ENCODE assay signal across 10 mouse cellular contexts in genomic region chr2:32624111-32624748, GRCm38 (mm10). TPM values are rescaled to one million over a fixed set of nuclear protein-coding genes. Genes with fewer than 3 reads are reported as not detected.
DNase-seq lines count a peak whose midpoint lies in the region; ATAC-seq and TF ChIP-seq lines count a peak whose summit lies in the region.
"Had no signal": no experiment of that assay in that cellular context is flagged by ENCODE, and none has a peak within 500 bp of the region (broad histone marks: within the 10 kb centered on the region; RNA-seq: fewer than 3 reads in every experiment).

No protein-coding gene starts in this region.

- WGBS in cerebellum, adult 2 months, result 77% methylated on average over 5 of the region's 5 CpGs
- WGBS in hindbrain, embryonic 12.5 days, result 82% methylated on average over 5 of the region's 5 CpGs
- WGBS in hindbrain, embryonic 11.5 days, result 89% methylated on average over 5 of the region's 5 CpGs

- H3K36me3 ChIP-seq in hindbrain, embryonic 12.5 days, result no peaks in the 10 kb centered on the region
- no peaks in the 10 kb centered on the region for H3K36me3 ChIP-seq in hindbrain, embryonic 11.5 days (ENCODE audit: control insufficient read depth, insufficient read depth, low read length)
- no peaks in the 10 kb centered on the region for H3K36me3 ChIP-seq in testis, adult 2 months (ENCODE audit: control insufficient read depth, insufficient read depth, low read length)

- DNase-seq in cerebellum, adult 2 months, result peak in 1 of 2 experiments; percentile 36
- no peak for DNase-seq in cerebellum, adult 8-10 months
- no peak for DNase-seq in hindbrain, embryonic 11.5 days (ENCODE audit: low spot score)
- DNase-seq in testis, postnatal 14 days (ENCODE audit: low spot score), result no peak
- no peak for DNase-seq in liver
- DNase-seq in left cerebral cortex, adult 11 months (ENCODE audit: low spot score), result no peak
- DNase-seq: cerebellum, adult 11 months; kidney, adult 18-20 months had no signal

- peaks cover 41% of the 10 kb centered on the region for H3K4me1 ChIP-seq in cerebellum, adult 2 months (ENCODE audit: control insufficient read depth, insufficient read depth, low read length)
- H3K4me1 ChIP-seq in hindbrain, embryonic 12.5 days, result peaks cover 75% of the 10 kb centered on the region
- H3K4me1 ChIP-seq in hindbrain, embryonic 11.5 days (replicated peaks; ENCODE audit: control insufficient read depth, insufficient read depth, low read length), result peaks cover 13% of the 10 kb centered on the region
- H3K4me1 ChIP-seq in testis, adult 2 months (ENCODE audit: control insufficient read depth, insufficient read depth, low read length), result peaks cover 28% of the 10 kb centered on the region

- H3K4me3 ChIP-seq in cerebellum, adult 2 months (replicated peaks; ENCODE audit: insufficient read depth, low read depth, low read length), result no peak overlapping the region
- no peak overlapping the region for H3K4me3 ChIP-seq in hindbrain, embryonic 12.5 days
- no peak overlapping the region for H3K4me3 ChIP-seq in hindbrain, embryonic 11.5 days (ENCODE audit: low read depth, low read length)
- peak overlapping the region; percentile 51 for H3K4me3 ChIP-seq in testis, adult 2 months (ENCODE audit: control insufficient read depth, low read depth, low read length)

- peak overlapping the region; percentile 59; the same call in 1 of the 2 replicates for H3K4me2 ChIP-seq in hindbrain, embryonic 12.5 days (replicated peaks)
- no peak overlapping the region for H3K4me2 ChIP-seq in hindbrain, embryonic 11.5 days (replicated peaks; ENCODE audit: low read depth, low read length)

- no peaks in the 10 kb centered on the region for H3K9me3 ChIP-seq in hindbrain, embryonic 12.5 days (replicated peaks)
- no peaks in the 10 kb centered on the region for H3K9me3 ChIP-seq in hindbrain, embryonic 11.5 days (ENCODE audit: control insufficient read depth, low read length)

- 0 out of 2 replicates have a peak overlapping the region, but pooled peaks have one; percentile 13 for H3K9ac ChIP-seq in hindbrain, embryonic 12.5 days
- no peak overlapping the region for H3K9ac ChIP-seq in hindbrain, embryonic 11.5 days (ENCODE audit: low read depth, low read length)

- no peaks in the 10 kb centered on the region for H3K27me3 ChIP-seq in cerebellum, adult 2 months (ENCODE audit: control insufficient read depth, insufficient read depth, low read length)
- H3K27me3 ChIP-seq in hindbrain, embryonic 12.5 days, result no peaks in the 10 kb centered on the region
- H3K27me3 ChIP-seq in hindbrain, embryonic 11.5 days (ENCODE audit: control insufficient read depth, insufficient read depth, low read length), result no peaks in the 10 kb centered on the region
- no peaks in the 10 kb centered on the region for H3K27me3 ChIP-seq in testis, adult 2 months (ENCODE audit: control insufficient read depth, insufficient read depth, low read length)

- ATAC-seq in hindbrain, embryonic 12.5 days (ENCODE audit: low FRiP score), result no peak
- no peak for ATAC-seq in hindbrain, embryonic 11.5 days (ENCODE audit: low FRiP score)

- no peak for TF ChIP-seq POLR2A in cerebellum, adult 2 months (IDR thresholded peaks at IDR 0.05; ENCODE audit: borderline replicate concordance, insufficient read depth, low read length)
- TF ChIP-seq POLR2A in testis, adult 2 months (IDR thresholded peaks at IDR 0.05; ENCODE audit: control insufficient read depth, low read depth, low read length), result no peak

- H3K27ac ChIP-seq in cerebellum, adult 2 months (ENCODE audit: insufficient read depth, low read length), result 0 out of 2 replicates have a peak overlapping the region, but pooled peaks have one; percentile 38
- H3K27ac ChIP-seq in hindbrain, embryonic 12.5 days, result peak overlapping the region; percentile 89; the same call in 1 of the 2 replicates
- no peak overlapping the region for H3K27ac ChIP-seq in hindbrain, embryonic 11.5 days (ENCODE audit: low read depth, low read length)
- H3K27ac ChIP-seq in testis, adult 2 months (ENCODE audit: control insufficient read depth, insufficient read depth, low read depth, low read length), result peak overlapping the region; percentile 64

- TF ChIP-seq CTCF in cerebellum, adult 2 months (IDR thresholded peaks at IDR 0.05; ENCODE audit: borderline replicate concordance, insufficient read depth, low read depth, low read length), result 0 out of 2 replicates have a peak, but pooled peaks have one; percentile 1
- TF ChIP-seq CTCF in testis, adult 2 months (IDR thresholded peaks at IDR 0.05; ENCODE audit: control insufficient read depth, insufficient read depth, insufficient replicate concordance, low read depth, low read length), result no peak

RNA-seq across cellular contexts. Expression of gene Ak1, which starts 2.7 kb away (rescaled TPM):
- 127 and 132 TPM in 2 replicates for polyA plus RNA-seq in cerebellum, adult 2 months (2012; rRNA removed)
- polyA plus RNA-seq in hindbrain, embryonic 12.5 days (2016; fragmentation: Nextera tagmentation; extraction: Ambion mirVana), result 40.4 and 43.2 TPM in 2 replicates
- 23.4 and 23.9 TPM in 2 replicates for polyA plus RNA-seq in hindbrain, embryonic 11.5 days (2014; fragmentation: Nextera tagmentation; extraction: Ambion mirVana)
- polyA plus RNA-seq in testis, adult 2 months (2012; rRNA removed), result 172 and 177 TPM in 2 replicates

RNA-seq across cellular contexts. Expression of gene Eng, which starts 22.2 kb away (rescaled TPM):
- polyA plus RNA-seq in cerebellum, adult 2 months (2012; rRNA removed), result 28.0 and 31.6 TPM in 2 replicates
- polyA plus RNA-seq in hindbrain, embryonic 12.5 days (2016; fragmentation: Nextera tagmentation; extraction: Ambion mirVana), result 31.6 and 32.1 TPM in 2 replicates
- polyA plus RNA-seq in hindbrain, embryonic 11.5 days (2014; fragmentation: Nextera tagmentation; extraction: Ambion mirVana), result 18.1 and 23.1 TPM in 2 replicates
- polyA plus RNA-seq in testis, adult 2 months (2012; rRNA removed), result 6.5 and 7.9 TPM in 2 replicates

RNA-seq across cellular contexts. Expression of gene St6galnac6, which starts 24.7 kb away (rescaled TPM):
- polyA plus RNA-seq in cerebellum, adult 2 months (2012; rRNA removed), result 89.5 TPM in 2 replicates
- 13.5 and 14.3 TPM in 2 replicates for polyA plus RNA-seq in hindbrain, embryonic 12.5 days (2016; fragmentation: Nextera tagmentation; extraction: Ambion mirVana)
- 3.2 and 5.0 TPM in 2 replicates for polyA plus RNA-seq in hindbrain, embryonic 11.5 days (2014; fragmentation: Nextera tagmentation; extraction: Ambion mirVana)
- 17.6 and 24.7 TPM in 2 replicates for polyA plus RNA-seq in testis, adult 2 months (2012; rRNA removed)

RNA-seq across cellular contexts. Expression of gene St6galnac4, which starts 37.3 kb away (rescaled TPM):
- 91.4 and 101 TPM in 2 replicates for polyA plus RNA-seq in cerebellum, adult 2 months (2012; rRNA removed)
- polyA plus RNA-seq in hindbrain, embryonic 12.5 days (2016; fragmentation: Nextera tagmentation; extraction: Ambion mirVana), result 21.5 and 22.9 TPM in 2 replicates
- 12.9 and 13.4 TPM in 2 replicates for polyA plus RNA-seq in hindbrain, embryonic 11.5 days (2014; fragmentation: Nextera tagmentation; extraction: Ambion mirVana)
- polyA plus RNA-seq in testis, adult 2 months (2012; rRNA removed), result 1.4 and 1.6 TPM in 2 replicates

RNA-seq across cellular contexts. Expression of gene 9430097D07Rik, which starts 48.7 kb away (rescaled TPM):
- polyA plus RNA-seq in cerebellum, adult 2 months (2012; rRNA removed), result 0.59 and 0.60 TPM in 2 replicates
- 0.31 and 0.56 TPM in 2 replicates for polyA plus RNA-seq in hindbrain, embryonic 12.5 days (2016; fragmentation: Nextera tagmentation; extraction: Ambion mirVana)
- polyA plus RNA-seq in hindbrain, embryonic 11.5 days (2014; fragmentation: Nextera tagmentation; extraction: Ambion mirVana), result 0.37 and 0.42 TPM in 2 replicates
- polyA plus RNA-seq in testis, adult 2 months (2012; rRNA removed), result 2.2 and 2.3 TPM in 2 replicates
